Mouse (Mus musculus): ENCODE measurements around the gene Gm21149.
"Not testable (repeated sequence)": the region's sequence is repeated elsewhere in the genome, so short reads cannot be mapped to it uniquely, and the experiment has no call there.

DNA sequence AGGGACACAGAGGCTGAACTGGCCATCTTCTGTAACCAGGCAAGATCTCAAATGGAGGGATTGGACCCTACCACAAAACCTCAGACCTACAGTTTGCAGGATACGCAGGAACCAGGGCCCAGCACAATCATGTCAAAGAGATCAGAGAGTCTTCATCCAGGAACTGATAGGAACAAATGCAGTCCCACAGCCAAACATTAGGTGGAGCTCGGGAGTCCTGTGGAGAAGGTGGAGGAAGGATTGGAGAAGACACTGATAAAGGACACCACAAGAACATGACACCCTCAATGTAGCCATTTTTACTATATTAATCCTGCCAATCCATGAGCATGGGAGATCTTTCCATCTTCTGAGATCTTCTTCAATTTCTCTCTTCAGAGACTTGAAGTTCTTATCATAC lies 12.8 kb downstream of the Gm21149 start:
- not testable (repeated sequence) for TF ChIP-seq POLR2A (IDR thresholded peaks at IDR 0.05; ENCODE audit: control insufficient read depth, low read depth, low read length); CTCF (IDR thresholded peaks at IDR 0.05; ENCODE audit: control insufficient read depth, insufficient read depth, insufficient replicate concordance, low read depth, low read length)

All from testis, adult 2 months (tissue).